Mouse (Mus musculus) forebrain, embryonic 12.5 days (tissue): Measurements from ENCODE around the gene Paqr9. TPM values are rescaled to one million over a fixed set of nuclear protein-coding genes. Genes with fewer than 3 reads are reported as not detected.

Experiments
- ATAC-seq: fragments of 200-750 bp; cut with Nextera tagmentation; 2 replicates; pipeline ENCODE4 v1.8.0; 2017; ENCODE audit warnings: moderate TSS enrichment; ENCODE audit not compliant: low FRiP score
- H3K27ac ChIP-seq: fragments of 300-500 bp; sonication (generic); 2 replicates; pipeline ENCODE4 v1.5.1; 2016; ENCODE audit warnings: mild to moderate bottlenecking
- H3K27me3 ChIP-seq: fragments of 300-500 bp; sonication (generic); 2 replicates; pipeline ENCODE4 v1.6.1; 2016; ENCODE audit warnings: mild to moderate bottlenecking
- H3K36me3 ChIP-seq: fragments of 300-500 bp; sonication (generic); replicated peaks from 2 replicates; pipeline ENCODE4 v1.6.1; 2016; ENCODE audit warnings: mild to moderate bottlenecking
- H3K4me1 ChIP-seq: fragments of 300-500 bp; sonication (generic); 2 replicates; pipeline ENCODE4 v1.6.1; 2016
- H3K4me2 ChIP-seq: fragments of 300-500 bp; sonication (generic); 2 replicates; pipeline ENCODE4 v1.6.1; 2016; ENCODE audit warnings: mild to moderate bottlenecking, moderate library complexity
- H3K4me3 ChIP-seq: fragments of 300-500 bp; sonication (generic); replicated peaks from 2 replicates; pipeline ENCODE4 v1.5.1; 2016; ENCODE audit warnings: mild to moderate bottlenecking
- H3K9ac ChIP-seq: fragments of 300-500 bp; sonication (generic); 2 replicates; pipeline ENCODE4 v1.6.1; 2016; ENCODE audit warnings: mild to moderate bottlenecking
- H3K9me3 ChIP-seq: fragments of 300-500 bp; sonication (generic); 2 replicates; pipeline ENCODE4 v1.6.1; 2016
- WGBS: fragments of 180-500 bp; shearing (Covaris S2); methylation state at CpG from one replicate; pipeline ENCODE4 v1.1.7; 2016; 5-methylcytosine and 5-hydroxymethylcytosine counted together
- polyA plus RNA-seq: library from polyadenylated mRNA; unstranded; fragments of >200 nt; fragmentation: Nextera tagmentation; extraction: Ambion mirVana; gene quantifications from 2 replicates; pipeline ENCODE4 v1.2.1, GENCODE M21; 2016

Gene Paqr9
- polyA plus RNA-seq, 1 experiment from 2014 or later = 0.88 TPM

- ATAC-seq = no peak
- WGBS = 3% methylated on average over 2 of the region's 2 CpGs
- H3K4me3 ChIP-seq = no peak overlapping the region
Observed at GRCm38 (mm10) chr9:95525961-95526360, 33.5 kb upstream of the Paqr9 start.

GRCm38 (mm10) chr9:95527676-95528075, 31.8 kb upstream of the Paqr9 start:
- Histone ChIP-seq H3K4me3 (no peak overlapping the region), H3K9me3 (no peaks in the 10 kb centered on the region), H3K36me3 (no peaks in the 10 kb centered on the region), H3K4me1 (no peaks in the 10 kb centered on the region), H3K27me3 (no peaks in the 10 kb centered on the region), H3K9ac (no peak overlapping the region), H3K27ac (no peak overlapping the region), H3K4me2 (no peak overlapping the region)
- 68% methylated on average over 2 of the region's 2 CpGs for WGBS
- no peak for ATAC-seq

More at GRCm38 (mm10) chr9:95525961-95526360, 33.5 kb upstream of the Paqr9 start:
- Histone ChIP-seq H3K36me3 (no peaks in the 10 kb centered on the region), H3K27me3 (no peaks in the 10 kb centered on the region), H3K4me1 (no peaks in the 10 kb centered on the region), H3K27ac (no peak overlapping the region), H3K9me3 (no peaks in the 10 kb centered on the region), H3K4me2 (no peak overlapping the region), H3K9ac (no peak overlapping the region)

DNA sequence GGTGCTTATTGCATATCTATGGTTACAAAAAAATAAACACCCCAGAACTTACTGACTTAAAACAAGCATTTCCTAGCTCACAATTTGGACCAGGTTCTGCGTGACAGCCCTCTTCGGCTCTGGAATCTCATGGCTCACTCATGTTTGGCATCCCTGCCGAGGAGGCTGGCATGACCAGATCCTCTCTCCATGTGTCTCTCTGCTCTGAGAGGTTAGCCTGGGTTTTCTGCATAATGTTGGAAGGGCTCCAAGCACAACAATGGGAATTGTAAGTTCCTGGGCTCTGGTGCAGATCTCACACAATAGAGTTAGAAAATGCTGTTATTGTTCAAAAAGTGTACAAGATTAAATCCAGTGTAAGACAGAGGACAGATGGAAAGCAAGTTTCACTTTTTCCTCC, 28.3 kb upstream of the Paqr9 start:
- 71% methylated on average over 3 of the region's 3 CpGs for WGBS
- Histone ChIP-seq H3K4me3 (no peak overlapping the region), H3K4me2 (no peak overlapping the region), H3K4me1 (no peaks in the 10 kb centered on the region), H3K27me3 (no peaks in the 10 kb centered on the region), H3K9ac (no peak overlapping the region), H3K27ac (no peak overlapping the region), H3K9me3 (no peaks in the 10 kb centered on the region), H3K36me3 (no peaks in the 10 kb centered on the region)
- no peak for ATAC-seq

DNA sequence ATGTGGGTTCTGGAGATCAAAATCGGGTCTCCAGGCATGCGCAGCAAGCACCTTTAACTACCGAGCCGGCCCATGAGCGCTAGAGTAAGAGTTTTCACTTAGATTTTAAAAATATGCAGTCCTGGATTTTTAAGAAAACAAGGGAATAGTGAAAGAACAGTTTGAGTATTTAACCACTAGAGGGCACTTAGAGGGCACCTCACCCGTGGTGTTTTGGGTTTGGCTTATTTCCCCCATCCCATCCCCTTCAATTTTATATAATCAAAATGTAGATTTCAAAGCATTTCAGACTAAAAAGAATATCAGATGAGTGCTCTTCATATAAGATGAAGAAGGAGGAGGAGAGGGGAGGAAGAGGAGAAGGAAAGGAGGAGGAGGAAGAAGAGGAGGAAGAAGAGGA, 25.6 kb upstream of the Paqr9 start:
- H3K9ac ChIP-seq = no peak overlapping the region
- H3K4me1 ChIP-seq = no peaks in the 10 kb centered on the region
- H3K27me3 ChIP-seq = no peaks in the 10 kb centered on the region
- 48% methylated on average over 6 of the region's 6 CpGs for WGBS
- H3K36me3 ChIP-seq = no peaks in the 10 kb centered on the region
- no peak overlapping the region for H3K4me2 ChIP-seq
- H3K4me3 ChIP-seq = no peak overlapping the region
- ATAC-seq = no peak
- no peak overlapping the region for H3K27ac ChIP-seq
- no peaks in the 10 kb centered on the region for H3K9me3 ChIP-seq

- no peak overlapping the region for H3K27ac ChIP-seq
- H3K9ac ChIP-seq = no peak overlapping the region
- H3K4me2 ChIP-seq = no peak overlapping the region
- H3K36me3 ChIP-seq = no peaks in the 10 kb centered on the region
- WGBS = 73% methylated on average over 2 of the region's 2 CpGs
- no peaks in the 10 kb centered on the region for H3K9me3 ChIP-seq
- no peaks in the 10 kb centered on the region for H3K4me1 ChIP-seq
- no peak for ATAC-seq
- H3K27me3 ChIP-seq = no peaks in the 10 kb centered on the region
- H3K4me3 ChIP-seq = no peak overlapping the region
Observed at GRCm38 (mm10) chr9:95539176-95539800, 20.2 kb upstream of the Paqr9 start.

DNA sequence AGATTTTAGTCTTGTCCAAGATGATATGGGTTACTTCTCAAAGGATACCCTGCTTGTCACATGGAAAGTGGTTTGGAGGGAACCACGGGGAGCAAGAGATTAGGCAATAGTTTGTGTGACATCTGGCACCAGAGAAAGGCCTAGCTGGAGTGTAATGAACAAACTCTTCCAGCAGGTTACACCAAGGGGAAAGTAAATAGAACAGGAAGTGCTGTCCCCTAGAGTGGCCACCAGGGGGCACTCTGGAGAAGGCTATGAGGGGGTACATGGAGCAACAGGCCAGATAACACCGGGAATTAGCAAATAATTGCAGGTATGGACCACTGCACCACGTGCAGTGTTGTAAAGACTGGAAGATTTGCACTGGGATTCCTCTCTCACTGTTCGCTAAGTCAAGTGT, 19.0 kb upstream of the Paqr9 start:
- Histone ChIP-seq H3K4me2 (no peak overlapping the region), H3K9me3 (no peaks in the 10 kb centered on the region), H3K27ac (no peak overlapping the region), H3K9ac (no peak overlapping the region), H3K4me1 (no peaks in the 10 kb centered on the region), H3K36me3 (no peaks in the 10 kb centered on the region), H3K4me3 (no peak overlapping the region), H3K27me3 (no peaks in the 10 kb centered on the region)
- 64% methylated on average over 4 of the region's 4 CpGs for whole genome bisulfite sequencing
- ATAC-seq = no peak

DNA sequence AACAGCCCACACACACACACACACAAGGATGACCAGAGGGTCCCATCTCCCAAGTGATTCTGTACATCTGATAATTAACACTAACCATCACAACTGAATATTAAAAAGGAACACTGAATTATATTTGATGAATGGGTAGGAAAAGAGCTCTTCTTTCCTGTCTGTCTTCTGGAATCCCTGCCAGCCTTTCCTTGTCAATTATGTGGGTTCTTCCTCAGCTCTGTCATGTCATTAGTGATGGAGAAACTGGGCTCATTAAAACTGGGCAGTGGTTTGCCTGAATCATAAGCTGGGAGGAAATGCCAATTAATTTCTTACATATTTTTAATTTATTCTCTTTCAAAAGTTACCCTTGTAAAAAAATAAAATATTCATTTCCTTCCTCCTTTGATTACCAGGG, 18.2 kb upstream of the Paqr9 start:
- Histone ChIP-seq H3K9ac (no peak overlapping the region), H3K4me1 (no peaks in the 10 kb centered on the region), H3K27me3 (no peaks in the 10 kb centered on the region), H3K27ac (no peak overlapping the region), H3K9me3 (no peaks in the 10 kb centered on the region), H3K4me2 (no peak overlapping the region), H3K36me3 (no peaks in the 10 kb centered on the region), H3K4me3 (no peak overlapping the region)
- ATAC-seq = no peak

GRCm38 (mm10) chr9:95541650-95542432, 17.6 kb upstream of the Paqr9 start:
- 52% methylated on average over 15 of the region's 15 CpGs for WGBS
- H3K4me3 ChIP-seq = no peak overlapping the region
- H3K9ac ChIP-seq = no peak overlapping the region
- H3K27me3 ChIP-seq = no peaks in the 10 kb centered on the region
- no peak; the same call in 1 of the 2 replicates for ATAC-seq
- no peaks in the 10 kb centered on the region for H3K9me3 ChIP-seq
- no peaks in the 10 kb centered on the region for H3K36me3 ChIP-seq
- H3K4me1 ChIP-seq = no peaks in the 10 kb centered on the region
- H3K4me2 ChIP-seq = no peak overlapping the region
- H3K27ac ChIP-seq = no peak overlapping the region

DNA sequence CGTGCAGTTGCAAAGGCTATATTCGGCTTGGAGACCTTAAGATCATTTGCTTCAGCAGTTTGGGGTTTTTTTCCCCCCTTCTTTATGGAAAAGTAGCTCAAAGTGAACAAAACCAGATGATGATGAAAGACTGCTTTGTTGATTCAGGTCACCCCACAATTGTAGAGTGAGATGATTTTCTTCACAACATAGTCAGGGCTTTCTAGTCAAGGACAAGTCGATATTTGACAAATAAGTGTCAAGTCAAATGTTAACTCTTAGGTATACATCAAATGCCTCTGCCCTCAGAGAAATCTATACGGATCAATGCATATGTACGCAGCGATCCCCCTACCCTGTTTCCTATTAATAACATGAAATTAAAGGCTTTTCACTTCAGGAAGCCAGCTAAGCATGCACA, 17.0 kb upstream of the Paqr9 start:
- Histone ChIP-seq H3K4me1 (no peaks in the 10 kb centered on the region), H3K27ac (no peak overlapping the region), H3K9me3 (no peaks in the 10 kb centered on the region), H3K4me3 (no peak overlapping the region), H3K36me3 (no peaks in the 10 kb centered on the region), H3K9ac (no peak overlapping the region), H3K27me3 (no peaks in the 10 kb centered on the region), H3K4me2 (no peak overlapping the region)
- 83% methylated on average over 6 of the region's 6 CpGs for WGBS
- ATAC-seq = no peak

DNA sequence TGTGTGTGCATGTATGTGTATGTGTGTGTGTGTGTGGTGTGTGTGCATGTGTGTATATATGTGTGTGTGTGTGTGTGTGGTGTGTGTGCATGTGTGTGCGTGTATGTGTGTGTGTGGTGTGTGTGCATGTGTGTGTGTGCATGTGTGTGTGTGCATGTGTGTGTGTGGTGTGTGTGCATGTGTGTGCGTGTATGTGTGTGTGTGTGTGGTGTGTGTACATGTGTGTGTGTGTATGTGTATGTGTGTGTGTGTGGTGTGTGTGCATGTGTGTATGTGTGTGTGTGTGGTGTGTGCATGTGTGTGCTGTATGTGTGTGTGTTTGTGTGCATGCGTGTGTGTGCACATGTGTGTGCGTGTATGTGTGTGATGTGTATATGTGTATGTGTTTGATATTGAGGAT, 14.9 kb upstream of the Paqr9 start:
- H3K9me3 ChIP-seq = no peaks in the 10 kb centered on the region
- H3K4me1 ChIP-seq = no peaks in the 10 kb centered on the region
- H3K27ac ChIP-seq = no peak overlapping the region
- no peak for ATAC-seq
- H3K4me3 ChIP-seq = no peak overlapping the region
- H3K9ac ChIP-seq = no peak overlapping the region
- WGBS = 90% methylated on average over 4 of the region's 4 CpGs
- 0 out of 2 replicates have a peak, but pooled peaks cover 6% of the 10 kb centered on the region for H3K27me3 ChIP-seq
- no peaks in the 10 kb centered on the region for H3K36me3 ChIP-seq
- no peak overlapping the region for H3K4me2 ChIP-seq

DNA sequence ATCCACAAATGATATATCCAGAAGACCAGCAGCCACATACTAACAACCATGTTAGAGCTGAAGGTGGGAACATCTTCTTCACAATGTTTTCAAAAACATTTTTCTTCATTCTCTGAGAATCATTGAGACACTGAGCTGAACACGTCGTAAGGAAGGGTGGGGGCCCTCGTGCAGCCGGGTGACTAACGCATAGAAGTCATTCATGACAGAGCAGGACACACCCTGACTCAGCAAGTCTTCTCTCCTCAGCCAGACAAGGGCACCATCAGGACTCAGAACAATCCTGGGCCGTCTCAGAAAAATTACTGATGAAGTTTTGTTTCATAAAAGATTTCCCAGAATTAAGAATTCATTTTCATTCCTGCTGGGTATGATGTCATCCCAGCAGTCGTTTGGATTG, 12.8 kb upstream of the Paqr9 start:
- no peak overlapping the region for H3K9ac ChIP-seq
- no peak overlapping the region for H3K4me2 ChIP-seq
- 0 out of 2 replicates have a peak, but pooled peaks cover 6% of the 10 kb centered on the region for H3K27me3 ChIP-seq
- no peaks in the 10 kb centered on the region for H3K4me1 ChIP-seq
- no peaks in the 10 kb centered on the region for H3K36me3 ChIP-seq
- 71% methylated on average over 7 of the region's 7 CpGs for WGBS
- no peak overlapping the region for H3K4me3 ChIP-seq
- no peak for ATAC-seq
- H3K9me3 ChIP-seq = no peaks in the 10 kb centered on the region
- H3K27ac ChIP-seq = no peak overlapping the region

GRCm38 (mm10) chr9:95549626-95550411, 9.6 kb upstream of the Paqr9 start:
- Histone ChIP-seq H3K4me2 (no peak overlapping the region), H3K4me1 (no peaks in the 10 kb centered on the region), H3K9me3 (no peaks in the 10 kb centered on the region), H3K27ac (no peak overlapping the region), H3K27me3 (0 out of 2 replicates have a peak, but pooled peaks cover 6% of the 10 kb centered on the region), H3K36me3 (no peaks in the 10 kb centered on the region), H3K9ac (no peak overlapping the region), H3K4me3 (no peak overlapping the region)
- 77% methylated on average over 15 of the region's 15 CpGs for WGBS
- ATAC-seq = no peak
